Mouse (Mus musculus): ENCODE results near the gene Ppp2r1b. TPM values are rescaled to one million over a fixed set of nuclear protein-coding genes. Genes with fewer than 3 reads are reported as not detected.

Ppp2r1b gene
- 6.8 and 7.2 TPM in 2 replicates for polyA plus RNA-seq (2012)

DNA sequence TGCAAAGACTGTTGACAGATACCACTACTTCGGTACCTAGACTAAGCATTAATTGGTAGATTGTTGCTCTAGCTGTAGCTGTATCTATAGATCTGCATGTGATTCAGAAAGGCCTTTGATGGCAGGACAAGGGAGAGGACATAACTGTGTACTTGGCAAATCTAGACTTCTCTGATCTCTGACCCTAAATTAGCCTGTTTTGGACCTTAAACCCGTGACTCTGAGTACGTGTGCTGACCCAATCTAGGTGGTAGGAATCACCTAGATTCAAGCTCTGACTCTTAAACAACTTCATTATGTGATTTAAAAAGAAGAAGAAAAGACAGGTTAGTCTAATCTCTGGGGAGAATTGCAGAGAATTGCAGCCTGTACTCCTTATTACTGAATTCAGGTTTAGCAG lies at the start of gene Ppp2r1b:
Gene Ppp2r1b (plus strand): TSS at position 221 of the 400 bp plus-strand sequence.

Other genes starting within 250 kb of the Ppp2r1b start
- 26.9 and 31.4 TPM in 2 replicates for gene Sdhd, start 241.5 kb upstream of the Ppp2r1b start, polyA plus RNA-seq (2012)
- 7.9 and 8.8 TPM in 2 replicates for gene Timm8b, start 241.4 kb upstream of the Ppp2r1b start, polyA plus RNA-seq (2012)
- gene Pih1d2, start 228.0 kb upstream of the Ppp2r1b start, polyA plus RNA-seq (2012): 0.15 and 0.36 TPM in 2 replicates
- gene Nkapd1, start 227.8 kb upstream of the Ppp2r1b start, polyA plus RNA-seq (2012): 12.1 and 18.1 TPM in 2 replicates
- 27.0 and 32.5 TPM in 2 replicates for gene Dlat, start 185.5 kb upstream of the Ppp2r1b start, polyA plus RNA-seq (2012)
- gene Dixdc1, start 105.8 kb upstream of the Ppp2r1b start, polyA plus RNA-seq (2012): not detected in 2 replicates
- gene 2310030G06Rik, start 98.8 kb upstream of the Ppp2r1b start, polyA plus RNA-seq (2012): 0.10 TPM in 1 of 2 replicates, not detected in the other
- gene Cryab, start 94.0 kb upstream of the Ppp2r1b start, polyA plus RNA-seq (2012): 0.75 and 0.82 TPM in 2 replicates
- gene Hspb2, start 92.9 kb upstream of the Ppp2r1b start, polyA plus RNA-seq (2012): not detected in 2 replicates
- gene Fdxacb1, start 77.1 kb upstream of the Ppp2r1b start, polyA plus RNA-seq (2012): 2.3 and 2.9 TPM in 2 replicates
- gene Alg9, start 70.3 kb upstream of the Ppp2r1b start, polyA plus RNA-seq (2012): 14.1 and 16.4 TPM in 2 replicates
- 2.3 and 2.5 TPM in 2 replicates for gene 1110032A03Rik, start 69.8 kb upstream of the Ppp2r1b start, polyA plus RNA-seq (2012)
- 19.6 and 32.2 TPM in 2 replicates for gene Sik2, start 163.8 kb downstream of the Ppp2r1b start, polyA plus RNA-seq (2012)
- gene Btg4, start 215.6 kb downstream of the Ppp2r1b start, polyA plus RNA-seq (2012): not detected in 2 replicates
- 7.1 and 7.3 TPM in 2 replicates for gene Layn, start 231.8 kb downstream of the Ppp2r1b start, polyA plus RNA-seq (2012)